Mouse (Mus musculus) bone marrow, adult 2 months (tissue): ENCODE results near the gene Flt4.

Experiments used
- CTCF ChIP-seq: fragments of 200-500 bp; IDR thresholded peaks from 2 replicates; pipeline ENCODE4 v1.5.1; 2011; ENCODE audit warnings: low read length, control low read depth; ENCODE audit not compliant: control insufficient read depth, insufficient read depth
- POLR2A ChIP-seq: fragments of 200-500 bp; IDR thresholded peaks from 2 replicates; pipeline ENCODE4 v1.6.1; 2011; ENCODE audit warnings: low read depth, mild to moderate bottlenecking, control low read depth, low read length, borderline replicate concordance; ENCODE audit not compliant: control insufficient read depth

DNA sequence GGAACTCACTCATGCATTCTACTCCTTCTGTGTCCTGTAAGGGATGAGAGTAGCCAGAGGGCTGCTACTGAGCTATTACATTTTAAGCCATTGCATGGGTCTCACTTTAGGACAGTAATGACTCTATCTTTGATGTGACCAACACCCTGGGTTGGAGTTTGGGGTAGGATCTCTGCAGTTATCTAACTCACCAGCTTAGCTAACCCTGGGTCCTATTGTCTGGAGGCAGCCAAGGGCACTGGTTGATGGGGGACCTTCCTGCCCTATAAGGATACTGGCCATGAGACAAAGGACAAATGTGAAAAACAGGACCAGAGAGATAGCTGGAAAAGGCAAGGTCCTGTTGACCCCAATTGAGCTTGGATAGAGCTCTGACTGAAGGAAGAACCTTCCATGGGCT, 46.4 kb downstream of the Flt4 start:
- TF ChIP-seq CTCF (no peak), POLR2A (no peak)
